In genomic region chr7:141642375-141642774, GRCm38 (mm10) we compare ENCODE assay signal across 27 mouse cellular contexts. TPM values are rescaled to one million over a fixed set of nuclear protein-coding genes. Genes with fewer than 3 reads are reported as not detected.
DNase-seq lines count a peak whose midpoint lies in the region; ATAC-seq and TF ChIP-seq lines count a peak whose summit lies in the region.
"Had no signal": no experiment of that assay in that cellular context is flagged by ENCODE, and none has a peak within 500 bp of the region (broad histone marks: within the 10 kb centered on the region; RNA-seq: fewer than 3 reads in every experiment).

No protein-coding gene starts in this region.

- H3K27ac ChIP-seq in gastrocnemius, adult 2 months, result no peak overlapping the region
- no peak overlapping the region for H3K27ac ChIP-seq in kidney, embryonic 16.5 days (ENCODE audit: low read length)
- H3K27ac ChIP-seq: hindbrain, embryonic 10.5 days; hindbrain, embryonic 13.5 days had no signal

- whole genome bisulfite sequencing in kidney, embryonic 16.5 days, result 65% methylated on average over 1 of the region's 1 CpGs

- DNase-seq in gastrocnemius, adult 2 months, result peak; percentile 8
- DNase-seq in gastrocnemius, postnatal 25 days, result no peak
- DNase-seq in kidney, adult 8-10 months, result peak; percentile 11 to 28
- DNase-seq in kidney, postnatal 25 days, result peak; percentile 18 to 60
- DNase-seq in heart, postnatal 36 days, result no peak
- no peak for DNase-seq in cerebellum, postnatal 36 days
- DNase-seq: adrenal gland, adult 8-10 months; adrenal gland, postnatal 25 days; cerebellum, adult 11-12 months; cerebellum, adult 8-10 months; cerebellum, postnatal 10 days; forebrain, postnatal 0 days; gastrocnemius, postnatal 36 days; heart, adult 11 months had no signal

- H3K9me3 ChIP-seq in kidney, embryonic 16.5 days (ENCODE audit: low read length), result no peaks in the 10 kb centered on the region
- H3K9me3 ChIP-seq: hindbrain, embryonic 10.5 days; hindbrain, embryonic 13.5 days had no signal

- no peaks in the 10 kb centered on the region for H3K36me3 ChIP-seq in kidney, embryonic 16.5 days (ENCODE audit: insufficient read depth, low read length)
- H3K36me3 ChIP-seq: hindbrain, embryonic 10.5 days; hindbrain, embryonic 13.5 days had no signal

- no peak overlapping the region for H3K9ac ChIP-seq in kidney, embryonic 16.5 days (replicated peaks; ENCODE audit: low read length)
- H3K9ac ChIP-seq: forebrain, postnatal 0 days; hindbrain, embryonic 13.5 days had no signal

- ATAC-seq in kidney, embryonic 16.5 days (ENCODE audit: low FRiP score, low TSS enrichment), result 0 out of 2 replicates have a peak, but pooled peaks have one; percentile 28
- ATAC-seq in inflammation-experienced regulatory T-cells, adult 6 months, result no peak
- ATAC-seq: activated CD4-positive, CD25-positive, alpha-beta regulatory T cell, adult 4 months; forebrain, embryonic 14.5 days; forebrain, postnatal 0 days; hindbrain, embryonic 16.5 days had no signal

- H3K4me2 ChIP-seq in kidney, embryonic 16.5 days (replicated peaks; ENCODE audit: low read depth, low read length), result no peak overlapping the region
- H3K4me2 ChIP-seq: heart, embryonic 11.5 days; hindbrain, embryonic 13.5 days had no signal

- no peak overlapping the region for H3K4me3 ChIP-seq in gastrocnemius, adult 2 months
- no peak overlapping the region for H3K4me3 ChIP-seq in kidney, embryonic 16.5 days (ENCODE audit: low read length)
- H3K4me3 ChIP-seq: hindbrain, embryonic 10.5 days; hindbrain, embryonic 13.5 days had no signal

- TF ChIP-seq CTCF in gastrocnemius, adult 2 months (IDR thresholded peaks at IDR 0.05), result no peak

- H3K4me1 ChIP-seq in kidney, embryonic 16.5 days (ENCODE audit: insufficient read depth, low read length), result 0 out of 2 replicates have a peak, but pooled peaks cover 7% of the 10 kb centered on the region
- H3K4me1 ChIP-seq: hindbrain, embryonic 13.5 days had no signal

- intact Hi-C loops in gastrocnemius, adult 2 months (cut with DNase I), result no loop called here
- intact Hi-C loops in heart, postnatal 36 days (cut with DNase I), result no loop called here

- H3K27me3 ChIP-seq in kidney, embryonic 16.5 days (ENCODE audit: insufficient read depth, low read length), result no peaks in the 10 kb centered on the region
- H3K27me3 ChIP-seq: hindbrain, embryonic 13.5 days had no signal

RNA-seq across cellular contexts. Expression of gene Muc6, which starts 12.7 kb away (rescaled TPM):
- not detected for total RNA-seq in gastrocnemius, adult 2 months (2021)
- not detected for total RNA-seq in gastrocnemius, postnatal 25 days (2021)
- polyA plus RNA-seq in kidney, embryonic 16.5 days (2015; fragmentation: Nextera tagmentation; extraction: Ambion mirVana), result 0.24 and 0.26 TPM in 2 replicates
- total RNA-seq in heart, postnatal 36 days (2021), result not detected
- under 1 TPM; 0.31 to 0.64 (median 0.57) TPM for polyA plus RNA-seq in inflammation-experienced regulatory T-cells, adult 6 months (2017; shearing (Covaris generic))
- total RNA-seq: adrenal gland, adult 8-10 months; adrenal gland, postnatal 25 days; forebrain, postnatal 0 days; gastrocnemius, adult 8-10 months; gastrocnemius, postnatal 36 days; heart, adult 8-10 months; heart, postnatal 25 days had no signal

RNA-seq across cellular contexts. Expression of gene Muc2, which starts 47.8 kb away (rescaled TPM):
- under 1 TPM in 1 of 2 experiments, not detected in 1; 0.08 TPM for total RNA-seq in gastrocnemius, adult 2 months (2021)
- total RNA-seq in gastrocnemius, postnatal 25 days (2021), result under 1 TPM in 1 of 2 experiments, not detected in 1; 0.10 TPM
- 0.17 and 0.45 TPM in 2 replicates for polyA plus RNA-seq in kidney, embryonic 16.5 days (2015; fragmentation: Nextera tagmentation; extraction: Ambion mirVana)
- total RNA-seq in heart, postnatal 36 days (2021), result not detected
- polyA plus RNA-seq in inflammation-experienced regulatory T-cells, adult 6 months (2017; shearing (Covaris generic)), result not detected
- total RNA-seq: gastrocnemius, postnatal 36 days; heart, adult 8-10 months; heart, postnatal 25 days had no signal
- polyA plus RNA-seq: activated CD4-positive, CD25-positive, alpha-beta regulatory T cell, adult 4 months; embryonic facial prominence, embryonic 11.5 days; forebrain, embryonic 14.5 days; heart, postnatal 0 days had no signal

Comparison
In these comparisons a context has a peak if more than half of its experiments do, and no peak if none do; other contexts are left out.
1. DNase-seq: peak in gastrocnemius, adult 2 months (single experiment), kidney, adult 8-10 months (2 of 2) and kidney, postnatal 25 days (2 of 2); none in gastrocnemius, postnatal 25 days (single experiment), heart, postnatal 36 days (0 of 2) and cerebellum, postnatal 36 days (0 of 2).